Mouse (Mus musculus) limb, embryonic 15.5 days (tissue): Measurements from ENCODE around the gene Dclk3. TPM values are rescaled to one million over a fixed set of nuclear protein-coding genes. Genes with fewer than 3 reads are reported as not detected.

ENCODE experiments used
- ATAC-seq: fragments of 200-750 bp; cut with Nextera tagmentation; 2 replicates; pipeline ENCODE4 v1.8.0; 2017; ENCODE audit warnings: low read depth, moderate TSS enrichment; ENCODE audit not compliant: insufficient number of reproducible peaks, low FRiP score, low TSS enrichment
- H3K27ac ChIP-seq: fragments of 300-500 bp; sonication (generic); 2 replicates; pipeline ENCODE4 v1.5.1; 2015; ENCODE audit warnings: moderate library complexity, mild to moderate bottlenecking, inconsistent platforms
- H3K27me3 ChIP-seq: fragments of 300-500 bp; sonication (generic); 2 replicates; pipeline ENCODE4 v1.6.1; 2015; ENCODE audit warnings: inconsistent platforms
- H3K36me3 ChIP-seq: fragments of 300-500 bp; sonication (generic); 2 replicates; pipeline ENCODE4 v1.6.1; 2015; ENCODE audit warnings: inconsistent platforms
- H3K4me1 ChIP-seq: fragments of 300-500 bp; sonication (generic); 2 replicates; pipeline ENCODE4 v1.6.1; 2015; ENCODE audit warnings: inconsistent platforms
- H3K4me2 ChIP-seq: fragments of 300-500 bp; sonication (generic); 2 replicates; pipeline ENCODE4 v1.6.1; 2015; ENCODE audit warnings: mild to moderate bottlenecking, inconsistent platforms
- H3K4me3 ChIP-seq: fragments of 300-500 bp; sonication (generic); 2 replicates; pipeline ENCODE4 v1.5.1; 2015; ENCODE audit warnings: mild to moderate bottlenecking, inconsistent platforms
- H3K9ac ChIP-seq: fragments of 300-500 bp; sonication (generic); 2 replicates; pipeline ENCODE4 v1.6.1; 2015; ENCODE audit warnings: inconsistent platforms
- H3K9me3 ChIP-seq: fragments of 300-500 bp; sonication (generic); 2 replicates; pipeline ENCODE4 v1.6.1; 2016; ENCODE audit warnings: inconsistent platforms
- WGBS: fragments of 180-500 bp; shearing (Covaris S2); methylation state at CpG from one replicate; pipeline ENCODE4 v1.1.7; 2015; 5-methylcytosine and 5-hydroxymethylcytosine counted together
- polyA plus RNA-seq: library from polyadenylated mRNA; unstranded; fragments of >200 nt; fragmentation: Nextera tagmentation; extraction: Ambion mirVana; gene quantifications from 2 replicates; pipeline ENCODE4 v1.2.1, GENCODE M21; 2015

Gene Dclk3
- polyA plus RNA-seq, 1 experiment from 2014 or later, result 0.44 TPM

DNA sequence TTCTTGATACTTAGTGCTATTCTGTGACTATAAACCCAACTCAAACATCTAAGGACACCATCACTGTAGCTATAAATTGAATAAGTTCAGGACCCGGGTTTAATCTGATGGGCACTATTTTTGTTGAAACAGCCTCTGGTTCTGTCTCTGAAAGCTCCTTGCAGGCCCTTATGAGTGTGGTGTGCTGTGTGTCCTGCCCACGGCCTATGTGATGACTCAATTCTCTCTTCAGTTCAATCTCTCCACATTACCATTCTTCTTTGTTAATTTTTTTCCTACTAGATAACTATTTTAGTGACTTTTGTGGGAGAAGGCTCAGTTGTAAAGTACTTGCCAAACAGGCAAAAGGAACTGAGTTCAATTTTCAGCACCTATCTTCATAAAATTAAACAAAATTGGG lies 7.3 kb downstream of the Dclk3 start:
- no peak overlapping the region for H3K4me3 ChIP-seq
- ATAC-seq, result no peak
- WGBS, result 78% methylated on average over 2 of the region's 2 CpGs

GRCm38 (mm10) chr9:111448976-111449375 lies 10.1 kb downstream of the Dclk3 start:
- Histone ChIP-seq H3K27me3 (no peaks in the 10 kb centered on the region), H3K4me2 (no peak overlapping the region), H3K9me3 (no peaks in the 10 kb centered on the region), H3K9ac (no peak overlapping the region), H3K27ac (no peak overlapping the region), H3K4me3 (no peak overlapping the region), H3K36me3 (no peaks in the 10 kb centered on the region), H3K4me1 (no peaks in the 10 kb centered on the region)
- no peak for ATAC-seq
- WGBS, result 64% methylated on average over 2 of the region's 2 CpGs

More for the DNA sequence above, 7.3 kb downstream of the Dclk3 start:
- no peak overlapping the region for H3K27ac ChIP-seq
- no peaks in the 10 kb centered on the region for H3K36me3 ChIP-seq
- H3K9ac ChIP-seq, result no peak overlapping the region
- no peak overlapping the region for H3K4me2 ChIP-seq
- H3K4me1 ChIP-seq, result no peaks in the 10 kb centered on the region
- H3K27me3 ChIP-seq, result 0 out of 2 replicates have a peak, but pooled peaks cover 3% of the 10 kb centered on the region
- H3K9me3 ChIP-seq, result no peaks in the 10 kb centered on the region

DNA sequence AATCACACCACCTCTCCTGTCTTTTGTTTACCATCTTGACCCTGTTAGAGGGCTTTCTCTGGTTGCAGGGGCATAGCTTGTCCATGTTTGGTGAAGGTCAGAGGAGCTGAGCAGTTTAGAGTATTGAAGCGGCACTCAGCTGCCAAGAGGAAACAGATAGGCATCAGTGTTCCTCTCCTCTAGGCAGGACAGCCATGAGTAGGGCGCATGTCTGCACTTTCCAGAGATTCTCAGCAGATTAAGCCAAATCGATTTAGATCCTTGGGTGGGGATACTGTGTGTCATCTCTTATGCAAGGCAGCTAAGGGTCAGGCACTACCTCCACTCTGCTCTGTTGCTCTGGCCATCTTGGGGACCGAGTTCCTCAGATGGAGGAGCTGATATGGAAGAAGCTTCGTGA lies 11.0 kb downstream of the Dclk3 start:
- WGBS, result 85% methylated on average over 5 of the region's 5 CpGs
- 0 out of 2 replicates have a peak, but pooled peaks have one; percentile 19 for ATAC-seq
- no peaks in the 10 kb centered on the region for H3K27me3 ChIP-seq

DNA sequence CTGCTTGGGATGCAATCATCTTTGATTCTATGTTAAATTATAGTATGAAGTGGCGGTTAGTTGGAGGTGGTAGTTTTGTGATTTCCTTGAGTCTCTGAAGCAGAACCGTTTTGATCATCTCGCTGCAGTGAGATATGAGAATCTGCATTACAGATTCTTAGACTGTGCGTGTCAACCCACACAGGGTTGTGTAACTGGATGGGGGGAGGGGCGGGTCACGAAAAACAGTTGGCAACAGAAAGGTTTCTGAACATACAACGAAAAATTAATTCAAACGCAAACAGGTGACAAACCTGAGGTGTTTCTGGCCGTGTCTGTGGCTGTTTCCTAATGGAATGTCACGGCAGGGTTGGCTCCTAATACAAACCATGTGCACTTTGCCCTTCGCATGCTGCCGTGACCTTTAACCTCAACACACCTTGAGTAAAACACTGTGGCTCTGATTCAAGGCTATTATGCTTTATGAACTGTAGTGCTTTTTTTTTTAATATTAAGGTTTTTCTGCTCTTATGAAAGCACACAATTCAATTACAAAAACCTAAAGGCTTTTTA lies 12.0 kb downstream of the Dclk3 start:
- H3K27me3 ChIP-seq, result no peaks in the 10 kb centered on the region
- WGBS, result 57% methylated on average over 12 of the region's 12 CpGs

More for the DNA sequence above, 11.0 kb downstream of the Dclk3 start:
- Histone ChIP-seq H3K27ac (no peak overlapping the region), H3K9me3 (no peaks in the 10 kb centered on the region), H3K4me3 (no peak overlapping the region), H3K4me2 (no peak overlapping the region), H3K4me1 (no peaks in the 10 kb centered on the region), H3K9ac (no peak overlapping the region), H3K36me3 (no peaks in the 10 kb centered on the region)

DNA sequence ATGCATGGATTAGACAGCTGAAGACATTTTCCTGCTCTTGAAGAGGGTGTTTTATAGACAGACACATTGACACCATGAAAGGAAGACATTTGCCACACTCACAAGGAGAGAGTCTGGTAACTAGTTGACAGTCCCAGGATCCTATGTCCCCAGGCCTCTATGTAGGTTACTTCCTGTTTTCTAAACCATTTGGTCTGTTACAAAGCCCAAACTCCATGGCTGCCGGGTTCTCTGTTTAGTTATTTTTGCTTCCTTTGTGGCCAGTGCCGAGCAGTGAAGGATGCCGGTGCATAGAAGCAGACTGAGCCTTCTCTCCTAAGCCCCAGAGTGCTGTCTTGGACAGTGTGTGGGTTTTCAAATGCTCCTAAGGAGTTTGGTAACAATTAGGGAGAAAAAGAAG lies 15.0 kb downstream of the Dclk3 start:
- Histone ChIP-seq H3K27me3 (no peaks in the 10 kb centered on the region), H3K27ac (no peak overlapping the region), H3K9me3 (no peaks in the 10 kb centered on the region), H3K36me3 (no peaks in the 10 kb centered on the region), H3K4me3 (no peak overlapping the region), H3K4me1 (no peaks in the 10 kb centered on the region), H3K9ac (no peak overlapping the region), H3K4me2 (no peak overlapping the region)
- ATAC-seq, result no peak
- WGBS, result 67% methylated on average over 3 of the region's 3 CpGs

More for the DNA sequence above, 12.0 kb downstream of the Dclk3 start:
- Histone ChIP-seq H3K4me2 (no peak overlapping the region), H3K4me3 (no peak overlapping the region), H3K27ac (no peak overlapping the region), H3K4me1 (no peaks in the 10 kb centered on the region), H3K9me3 (no peaks in the 10 kb centered on the region), H3K36me3 (no peaks in the 10 kb centered on the region), H3K9ac (no peak overlapping the region)
- no peak for ATAC-seq

GRCm38 (mm10) chr9:111457176-111457935 lies 18.5 kb downstream of the Dclk3 start:
- peaks cover 8% of the 10 kb centered on the region; the same call in 1 of the 2 replicates for H3K4me1 ChIP-seq
- WGBS, result 77% methylated on average over 10 of the region's 10 CpGs
- H3K4me3 ChIP-seq, result no peak overlapping the region
- H3K27me3 ChIP-seq, result no peaks in the 10 kb centered on the region
- no peaks in the 10 kb centered on the region for H3K36me3 ChIP-seq
- no peak overlapping the region for H3K9ac ChIP-seq
- ATAC-seq, result no peak
- no peak overlapping the region for H3K27ac ChIP-seq
- no peak overlapping the region for H3K4me2 ChIP-seq
- no peaks in the 10 kb centered on the region for H3K9me3 ChIP-seq

DNA sequence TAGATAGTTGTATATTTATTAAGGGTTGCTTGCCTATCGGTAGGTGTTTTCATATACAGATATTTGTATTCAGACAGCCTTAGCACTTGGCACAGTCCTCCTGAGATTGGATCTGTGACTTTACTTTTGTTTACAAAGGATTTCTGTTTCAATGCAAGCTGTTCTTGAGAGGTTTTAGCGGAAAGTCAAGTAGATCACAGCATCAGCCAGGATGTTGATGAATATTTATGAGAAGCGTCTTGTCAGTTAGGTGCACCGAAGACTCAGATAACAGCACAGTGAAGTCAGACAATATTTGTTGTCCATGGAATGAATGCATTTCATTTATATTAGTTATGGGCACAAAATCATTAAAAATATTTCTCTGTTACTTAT lies 19.0 kb downstream of the Dclk3 start:
- WGBS, result 87% methylated on average over 4 of the region's 4 CpGs

GRCm38 (mm10) chr9:111459466-111459865 lies 20.6 kb downstream of the Dclk3 start:
- H3K9ac ChIP-seq, result no peak overlapping the region
- no peaks in the 10 kb centered on the region for H3K27me3 ChIP-seq
- H3K9me3 ChIP-seq, result no peaks in the 10 kb centered on the region
- H3K4me2 ChIP-seq, result no peak overlapping the region
- no peak for ATAC-seq
- H3K4me3 ChIP-seq, result no peak overlapping the region
- no peaks in the 10 kb centered on the region for H3K36me3 ChIP-seq
- H3K27ac ChIP-seq, result no peak overlapping the region
- H3K4me1 ChIP-seq, result peaks cover 10% of the 10 kb centered on the region; the same call in 1 of the 2 replicates
- 56% methylated on average over 8 of the region's 8 CpGs for WGBS

More for the DNA sequence above, 19.0 kb downstream of the Dclk3 start:
- Histone ChIP-seq H3K4me3 (no peak overlapping the region), H3K4me1 (peaks cover 10% of the 10 kb centered on the region; the same call in 1 of the 2 replicates), H3K36me3 (no peaks in the 10 kb centered on the region), H3K4me2 (no peak overlapping the region), H3K27me3 (no peaks in the 10 kb centered on the region), H3K27ac (no peak overlapping the region), H3K9me3 (no peaks in the 10 kb centered on the region), H3K9ac (no peak overlapping the region)
- no peak for ATAC-seq

DNA sequence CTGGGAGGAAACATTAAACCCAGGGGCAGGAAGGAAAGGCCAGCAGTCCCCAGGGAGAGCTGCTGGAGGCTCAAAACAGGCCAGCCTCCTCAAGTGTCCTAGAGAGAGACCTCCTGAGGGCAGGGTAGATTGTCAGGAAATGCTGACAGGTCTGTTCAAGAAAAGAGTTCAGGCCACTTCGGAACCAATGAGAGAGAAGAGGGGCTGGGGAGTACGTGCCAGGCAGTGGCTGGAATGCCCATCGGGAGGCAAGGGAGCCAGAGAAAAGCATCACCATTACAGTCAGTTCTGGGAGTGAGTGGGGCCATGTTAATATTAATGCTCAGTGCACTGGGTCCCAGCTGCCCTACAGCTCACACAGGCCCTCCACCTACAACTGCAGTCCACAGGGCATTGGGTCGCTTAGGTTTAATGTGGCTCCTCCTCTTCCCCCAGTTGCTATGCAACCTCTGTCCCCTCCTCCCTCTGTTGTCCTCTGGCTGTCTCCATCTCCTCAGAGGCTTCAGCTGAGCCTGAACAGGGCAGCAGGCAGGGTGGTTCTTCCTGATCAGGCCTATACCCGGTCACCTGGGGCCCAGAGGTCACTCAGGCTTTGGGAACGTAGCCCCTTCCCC lies 21.4 kb downstream of the Dclk3 start:
- no peaks in the 10 kb centered on the region for H3K36me3 ChIP-seq
- WGBS, result 27% methylated on average over 6 of the region's 6 CpGs
- H3K27me3 ChIP-seq, result no peaks in the 10 kb centered on the region
- ATAC-seq, result no peak
- H3K4me3 ChIP-seq, result no peak overlapping the region
- H3K4me2 ChIP-seq, result no peak overlapping the region
- no peak overlapping the region for H3K27ac ChIP-seq
- no peaks in the 10 kb centered on the region for H3K9me3 ChIP-seq
- H3K9ac ChIP-seq, result no peak overlapping the region
- peaks cover 10% of the 10 kb centered on the region; the same call in 1 of the 2 replicates for H3K4me1 ChIP-seq

DNA sequence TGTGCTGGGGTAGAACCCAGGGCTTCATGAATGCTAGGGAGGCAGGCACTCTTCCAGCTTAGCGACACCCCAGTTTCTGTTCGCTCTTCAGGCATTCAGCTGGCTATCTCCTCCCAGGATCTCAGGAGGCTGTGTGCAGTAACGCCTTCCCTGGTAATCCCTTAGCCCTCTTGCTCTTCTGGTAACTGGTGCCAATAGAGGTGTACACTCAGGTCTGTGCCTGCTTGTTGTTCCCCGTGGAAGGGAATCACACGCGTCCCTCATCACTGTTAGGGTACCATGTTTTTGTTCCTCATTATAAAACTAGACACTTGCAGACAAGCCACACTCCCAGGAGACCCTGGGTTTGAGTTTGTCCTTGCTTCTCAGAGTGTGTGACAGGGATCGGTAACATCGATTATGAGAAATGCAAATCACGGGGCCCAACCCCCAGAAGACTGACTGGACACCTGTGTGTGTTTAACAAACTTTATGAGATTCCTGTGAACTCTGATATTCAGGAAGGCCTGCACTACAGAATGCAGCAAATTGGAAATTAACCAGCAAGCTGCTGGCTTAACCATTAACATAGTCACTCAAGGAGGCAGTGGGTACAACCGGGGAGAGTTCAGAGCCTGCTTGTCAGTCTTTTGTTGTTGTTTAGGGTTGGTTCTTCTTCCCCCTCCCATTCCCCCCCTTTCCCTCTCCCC lies 22.7 kb downstream of the Dclk3 start:
- Histone ChIP-seq H3K27me3 (no peaks in the 10 kb centered on the region), H3K27ac (no peak overlapping the region), H3K9me3 (no peaks in the 10 kb centered on the region), H3K36me3 (no peaks in the 10 kb centered on the region), H3K4me2 (no peak overlapping the region), H3K4me3 (no peak overlapping the region), H3K9ac (no peak overlapping the region), H3K4me1 (peaks cover 10% of the 10 kb centered on the region; the same call in 1 of the 2 replicates)
- ATAC-seq, result no peak
- 50% methylated on average over 10 of the region's 10 CpGs for WGBS

- Histone ChIP-seq H3K4me2 (no peak overlapping the region), H3K4me3 (no peak overlapping the region), H3K27me3 (no peaks in the 10 kb centered on the region; the same call in 1 of the 2 replicates), H3K36me3 (no peaks in the 10 kb centered on the region), H3K9ac (no peak overlapping the region), H3K4me1 (peaks cover 5% of the 10 kb centered on the region; the same call in 1 of the 2 replicates), H3K9me3 (no peaks in the 10 kb centered on the region), H3K27ac (no peak overlapping the region)
- ATAC-seq, result no peak
- WGBS, result 90% methylated on average over 6 of the region's 6 CpGs
These were observed 26.8 kb downstream of the Dclk3 start for GRCm38 (mm10) chr9:111465666-111466065.
